Mouse (Mus musculus): Measurements from ENCODE around the gene Cdk1.

Gene Cdk1

GRCm38 (mm10) chr10:69348206-69348605 lies 4.5 kb downstream of the Cdk1 start:
- in situ Hi-C loops (cut with MseI, MboI) = no loop called here

GRCm38 (mm10) chr10:69342328-69342727 lies 10.4 kb downstream of the Cdk1 start:
- in situ Hi-C loops (cut with MseI, MboI) = no loop called here

- in situ Hi-C loops (cut with MseI, MboI) = no loop called here
Measured at GRCm38 (mm10) chr10:69341570-69342227, 11.0 kb downstream of the Cdk1 start.

- in situ Hi-C loops (cut with MseI, MboI) = no loop called here
Measured at GRCm38 (mm10) chr10:69340001-69340400, 12.7 kb downstream of the Cdk1 start.

- in situ Hi-C loops (cut with MseI, MboI) = no loop called here
Measured at GRCm38 (mm10) chr10:69336219-69336618, 16.5 kb downstream of the Cdk1 start.

GRCm38 (mm10) chr10:69335611-69336010 lies 17.1 kb downstream of the Cdk1 start:
- in situ Hi-C loops (cut with MseI, MboI) = no loop called here

GRCm38 (mm10) chr10:69335195-69335536 lies 17.6 kb downstream of the Cdk1 start:
- in situ Hi-C loops (cut with MseI, MboI) = no loop called here

- in situ Hi-C loops (cut with MseI, MboI) = no loop called here
Measured at GRCm38 (mm10) chr10:69334271-69335194, 18.2 kb downstream of the Cdk1 start.

- in situ Hi-C loops (cut with MseI, MboI) = no loop called here
Measured at GRCm38 (mm10) chr10:69333212-69333611, 19.5 kb downstream of the Cdk1 start.

- in situ Hi-C loops (cut with MseI, MboI) = no loop called here
Measured at GRCm38 (mm10) chr10:69331231-69331630, 21.5 kb downstream of the Cdk1 start.

GRCm38 (mm10) chr10:69328656-69329046 lies 24.1 kb downstream of the Cdk1 start:
- in situ Hi-C loops (cut with MseI, MboI) = no loop called here

- in situ Hi-C loops (cut with MseI, MboI) = no loop called here
Measured at GRCm38 (mm10) chr10:69328029-69328655, 24.6 kb downstream of the Cdk1 start.

- in situ Hi-C loops (cut with MseI, MboI) = no loop called here
Measured at GRCm38 (mm10) chr10:69327362-69327761, 25.4 kb downstream of the Cdk1 start.

GRCm38 (mm10) chr10:69326433-69326832 lies 26.3 kb downstream of the Cdk1 start:
- in situ Hi-C loops (cut with MseI, MboI) = no loop called here

- in situ Hi-C loops (cut with MseI, MboI) = loop anchor here in 1 of 2 experiments (25.0 kb wide), 1 partner anchor 413 kb away; no protein-coding TSS in a partner anchor
Measured at GRCm38 (mm10) chr10:69324816-69325215, 27.9 kb downstream of the Cdk1 start.

GRCm38 (mm10) chr10:69323986-69324385 lies 28.8 kb downstream of the Cdk1 start:
- in situ Hi-C loops (cut with MseI, MboI) = loop anchor here in 1 of 2 experiments (25.0 kb wide), 1 partner anchor 412 kb away; no protein-coding TSS in a partner anchor

- in situ Hi-C loops (cut with MseI, MboI) = loop anchor here in 1 of 2 experiments (25.0 kb wide), 1 partner anchor 409 kb away; no protein-coding TSS in a partner anchor
Measured at GRCm38 (mm10) chr10:69321519-69322035, 31.2 kb downstream of the Cdk1 start.

GRCm38 (mm10) chr10:69320667-69321518 lies 31.8 kb downstream of the Cdk1 start:
- in situ Hi-C loops (cut with MseI, MboI) = loop anchor here in 1 of 2 experiments (25.0 kb wide), 1 partner anchor 409 kb away; no protein-coding TSS in a partner anchor

- in situ Hi-C loops (cut with MseI, MboI) = loop anchor here (10.0 to 25.0 kb wide), 2 partner anchors 134 to 406 kb away; no protein-coding TSS in a partner anchor
Measured at GRCm38 (mm10) chr10:69318514-69318913, 34.2 kb downstream of the Cdk1 start.

- in situ Hi-C loops (cut with MseI, MboI) = loop anchor here (10.0 to 25.0 kb wide), 2 partner anchors 129 to 402 kb away; no protein-coding TSS in a partner anchor
Measured at GRCm38 (mm10) chr10:69313944-69314343, 38.8 kb downstream of the Cdk1 start.

GRCm38 (mm10) chr10:69311867-69312266 lies 40.9 kb downstream of the Cdk1 start:
- in situ Hi-C loops (cut with MseI, MboI) = loop anchor here (10.0 to 25.0 kb wide), 2 partner anchors 127 to 400 kb away; no protein-coding TSS in a partner anchor

Data from mouse trophoblast stem cell (cell line).